Mouse (Mus musculus) myocyte (in vitro differentiated cells): ENCODE measurements around the gene Shc1.

Source experiments
- CEBPB ChIP-seq: IDR thresholded peaks from 2 replicates; pipeline ENCODE4 v1.6.1; 2011; ENCODE audit warnings: mild to moderate bottlenecking, moderate library complexity; ENCODE audit not compliant: poor library complexity, insufficient read depth, severe bottlenecking
- E2F4 ChIP-seq: IDR thresholded peaks from one replicate; pipeline ENCODE4 v1.6.1; 2011; ENCODE audit warnings: mild to moderate bottlenecking, control low read depth, moderate library complexity; ENCODE audit not compliant: insufficient read depth
- MAX ChIP-seq: IDR thresholded peaks from one replicate; pipeline ENCODE4 v1.6.1; 2011; ENCODE audit warnings: low read depth, mild to moderate bottlenecking, control low read depth
- MYOD1 ChIP-seq, 3 experiments: IDR thresholded peaks; one replicate each; pipeline ENCODE4 v1.6.1; 2011; ENCODE audit warnings: control low read depth in 2 of 3, low read depth in 2 of 3, mild to moderate bottlenecking in 2 of 3, moderate library complexity in 1 of 3; ENCODE audit not compliant: insufficient read length in 2 of 3, control insufficient read depth in 1 of 3
- MYOG ChIP-seq, 3 experiments: IDR thresholded peaks; one replicate each; pipeline ENCODE4 v1.6.1; 2011; ENCODE audit warnings: control low read depth in 2 of 3, low read depth in 2 of 3, mild to moderate bottlenecking in 2 of 3; ENCODE audit not compliant: insufficient read length in 2 of 3, control insufficient read depth in 1 of 3, insufficient read depth in 1 of 3
- POLR2A ChIP-seq: IDR thresholded peaks from one replicate; pipeline ENCODE4 v1.6.1; 2011; ENCODE audit warnings: low read depth, mild to moderate bottlenecking, control low read depth, moderate library complexity; ENCODE audit not compliant: insufficient read length
- POLR2AphosphoS2 ChIP-seq: IDR thresholded peaks from one replicate; pipeline ENCODE4 v1.6.1; 2011; ENCODE audit warnings: low read depth, control low read depth; ENCODE audit not compliant: insufficient read length
- REST ChIP-seq: IDR thresholded peaks from one replicate; pipeline ENCODE4 v1.6.1; 2011; ENCODE audit warnings: mild to moderate bottlenecking, control low read depth, moderate library complexity; ENCODE audit not compliant: insufficient read depth, insufficient read length
- TCF12 ChIP-seq: IDR thresholded peaks from one replicate; pipeline ENCODE4 v1.6.1; 2011; ENCODE audit warnings: mild to moderate bottlenecking, control low read depth; ENCODE audit not compliant: poor library complexity, insufficient read depth, severe bottlenecking
- USF1 ChIP-seq: IDR thresholded peaks from one replicate; pipeline ENCODE4 v1.6.1; 2011; ENCODE audit warnings: low read depth, mild to moderate bottlenecking, control low read depth, moderate library complexity

GRCm38 (mm10) chr3:89454401-89455177 lies 36.3 kb downstream of the Shc1 start, which contains the start of gene Pmvk:
- TF ChIP-seq REST (no peak), POLR2A (no peak), MAX (no peak), MYOD1 (IDR thresholded peaks at IDR 0.05; ENCODE audit: control insufficient read depth in 1 of 3, insufficient read length in 2 of 3, low read depth in 2 of 3) (no peak), CEBPB (no peak), TCF12 (no peak), MYOG (IDR thresholded peaks at IDR 0.05; ENCODE audit: control insufficient read depth in 1 of 3, insufficient read depth in 1 of 3, insufficient read length in 2 of 3, low read depth in 2 of 3) (no peak), E2F4 (no peak), POLR2AphosphoS2 (no peak), USF1 (no peak)
